ENCODE assay signal across 7 mouse cellular contexts in the genomic region with DNA sequence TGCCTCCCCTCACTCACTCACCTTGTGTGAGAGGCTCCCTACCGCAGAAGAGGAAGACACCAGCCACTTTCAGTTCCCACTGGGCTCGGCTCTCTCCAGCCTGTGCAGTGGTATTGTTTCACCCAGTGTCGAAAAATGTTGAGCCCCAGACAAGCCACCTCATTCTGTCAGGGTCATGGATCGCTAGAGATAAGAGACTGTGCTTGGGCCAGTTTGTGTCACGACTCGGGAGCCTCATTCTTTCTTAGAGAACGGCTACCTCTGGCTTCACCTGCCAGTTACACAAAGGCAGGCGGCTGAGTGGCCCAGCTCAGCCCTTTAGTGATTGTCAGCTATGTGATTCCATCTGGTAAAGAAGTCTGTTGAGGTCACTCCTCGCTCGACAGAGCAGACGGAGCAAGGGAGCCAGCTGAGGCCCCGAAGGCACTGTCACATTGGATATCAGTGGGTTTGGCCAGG. TPM values are rescaled to one million over a fixed set of nuclear protein-coding genes. Genes with fewer than 3 reads are reported as not detected.
DNase-seq lines count a peak whose midpoint lies in the region; ATAC-seq lines count a peak whose summit lies in the region.

No protein-coding gene starts in this region.

- WGBS in hindbrain, embryonic 11.5 days, result 43% methylated on average over 12 of the region's 12 CpGs
- WGBS in stomach, embryonic 16.5 days, result 52% methylated on average over 12 of the region's 12 CpGs

- ATAC-seq in hindbrain, embryonic 11.5 days (ENCODE audit: low FRiP score), result peak; percentile 51
- 0 out of 2 replicates have a peak, but pooled peaks have one; percentile 6 for ATAC-seq in megakaryocyte-erythroid progenitor cell, adult 5-6 weeks (replicated peaks; ENCODE audit: low FRiP score, low TSS enrichment, poor library complexity, severe bottlenecking)
- ATAC-seq in stomach, embryonic 16.5 days (ENCODE audit: insufficient read depth, low FRiP score), result no peak
- no peak for ATAC-seq in activated CD4-positive, CD25-positive, alpha-beta regulatory T cell, adult 4 months

- H3K9me3 ChIP-seq in hindbrain, embryonic 11.5 days (ENCODE audit: control insufficient read depth, low read length), result no peaks in the 10 kb centered on the region
- H3K9me3 ChIP-seq in stomach, embryonic 16.5 days (replicated peaks; ENCODE audit: control insufficient read depth, low read length), result no peaks in the 10 kb centered on the region

- DNase-seq in lung, postnatal 4 days, result peak; percentile 19 to 47
- no peak for DNase-seq in lung, postnatal 14 days
- no peak for DNase-seq in hindbrain, embryonic 11.5 days (ENCODE audit: low spot score)
- no peak for DNase-seq in kidney, postnatal 10 days

- peaks cover 2% of the 10 kb centered on the region for H3K4me1 ChIP-seq in hindbrain, embryonic 11.5 days (replicated peaks; ENCODE audit: control insufficient read depth, insufficient read depth, low read length)
- H3K4me1 ChIP-seq in stomach, embryonic 16.5 days (ENCODE audit: control insufficient read depth, insufficient read depth, low read length), result peaks cover 78% of the 10 kb centered on the region

- peak overlapping the region; percentile 23; the same call in 1 of the 2 replicates for H3K9ac ChIP-seq in hindbrain, embryonic 11.5 days (ENCODE audit: low read depth, low read length)
- H3K9ac ChIP-seq in stomach, embryonic 16.5 days (ENCODE audit: low read length), result no peak overlapping the region

- H3K4me2 ChIP-seq in hindbrain, embryonic 11.5 days (replicated peaks; ENCODE audit: low read depth, low read length), result 0 out of 2 replicates have a peak overlapping the region, but pooled peaks have one; percentile 7
- H3K4me2 ChIP-seq in stomach, embryonic 16.5 days (ENCODE audit: low read depth, low read length), result 0 out of 2 replicates have a peak overlapping the region, but pooled peaks have one; percentile 2

- no peak overlapping the region for H3K4me3 ChIP-seq in hindbrain, embryonic 11.5 days (ENCODE audit: low read depth, low read length)
- no peak overlapping the region for H3K4me3 ChIP-seq in stomach, embryonic 16.5 days (replicated peaks; ENCODE audit: low read length)

- peak overlapping the region; percentile 86 for H3K27ac ChIP-seq in hindbrain, embryonic 11.5 days (ENCODE audit: low read depth, low read length)
- H3K27ac ChIP-seq in stomach, embryonic 16.5 days (ENCODE audit: low read length), result peak overlapping the region; percentile 36; the same call in 1 of the 2 replicates

- no peaks in the 10 kb centered on the region for H3K36me3 ChIP-seq in hindbrain, embryonic 11.5 days (ENCODE audit: control insufficient read depth, insufficient read depth, low read length)
- peaks cover 3% of the 10 kb centered on the region; the same call in 1 of the 2 replicates for H3K36me3 ChIP-seq in stomach, embryonic 16.5 days (ENCODE audit: control insufficient read depth, insufficient read depth, low read length)

- no peaks in the 10 kb centered on the region for H3K27me3 ChIP-seq in hindbrain, embryonic 11.5 days (ENCODE audit: control insufficient read depth, insufficient read depth, low read length)
- H3K27me3 ChIP-seq in stomach, embryonic 16.5 days (ENCODE audit: control insufficient read depth, insufficient read depth, low read length), result no peaks in the 10 kb centered on the region

RNA-seq across cellular contexts. Expression of a gene that starts 17.0 kb away (rescaled TPM):
- 10.5 and 15.6 TPM in 2 replicates for polyA plus RNA-seq in hindbrain, embryonic 11.5 days (2014; fragmentation: Nextera tagmentation; extraction: Ambion mirVana)
- 8.3 and 13.4 TPM in 2 replicates for total RNA-seq in megakaryocyte-erythroid progenitor cell, adult 5-6 weeks (2014; fragmentation: Nextera tagmentation)
- 3.2 and 3.4 TPM in 2 replicates for total RNA-seq in megakaryocyte-erythroid progenitor cell, adult 5-6 weeks (2017)
- 19.7 and 23.7 TPM in 2 replicates for polyA plus RNA-seq in stomach, embryonic 16.5 days (2015; fragmentation: Nextera tagmentation; extraction: Ambion mirVana)
- polyA plus RNA-seq in activated CD4-positive, CD25-positive, alpha-beta regulatory T cell, adult 4 months (2017; shearing (Covaris generic)), result 10 to 100 TPM; 16.5 to 26.1 TPM

RNA-seq across cellular contexts. Expression of a gene that starts 28.9 kb away (rescaled TPM):
- 58.9 and 61.7 TPM in 2 replicates for polyA plus RNA-seq in hindbrain, embryonic 11.5 days (2014; fragmentation: Nextera tagmentation; extraction: Ambion mirVana)
- total RNA-seq in megakaryocyte-erythroid progenitor cell, adult 5-6 weeks (2014; fragmentation: Nextera tagmentation), result 65.7 and 67.1 TPM in 2 replicates
- 28.8 and 42.4 TPM in 2 replicates for total RNA-seq in megakaryocyte-erythroid progenitor cell, adult 5-6 weeks (2017)
- 141 and 167 TPM in 2 replicates for polyA plus RNA-seq in stomach, embryonic 16.5 days (2015; fragmentation: Nextera tagmentation; extraction: Ambion mirVana)
- 100 to 1,000 TPM; 120 to 148 TPM for polyA plus RNA-seq in activated CD4-positive, CD25-positive, alpha-beta regulatory T cell, adult 4 months (2017; shearing (Covaris generic))

RNA-seq across cellular contexts. Expression of a gene that starts 29.0 kb away (rescaled TPM):
- 5.0 and 5.6 TPM in 2 replicates for polyA plus RNA-seq in hindbrain, embryonic 11.5 days (2014; fragmentation: Nextera tagmentation; extraction: Ambion mirVana)
- total RNA-seq in megakaryocyte-erythroid progenitor cell, adult 5-6 weeks (2014; fragmentation: Nextera tagmentation), result 8.2 and 9.7 TPM in 2 replicates
- total RNA-seq in megakaryocyte-erythroid progenitor cell, adult 5-6 weeks (2017), result 2.7 and 4.7 TPM in 2 replicates
- polyA plus RNA-seq in stomach, embryonic 16.5 days (2015; fragmentation: Nextera tagmentation; extraction: Ambion mirVana), result 4.0 and 4.7 TPM in 2 replicates
- polyA plus RNA-seq in activated CD4-positive, CD25-positive, alpha-beta regulatory T cell, adult 4 months (2017; shearing (Covaris generic)), result 1 to 10 TPM; 5.5 to 9.4 TPM

RNA-seq across cellular contexts. Expression of a gene that starts 42.5 kb away (rescaled TPM):
- 1.1 and 1.4 TPM in 2 replicates for polyA plus RNA-seq in hindbrain, embryonic 11.5 days (2014; fragmentation: Nextera tagmentation; extraction: Ambion mirVana)
- total RNA-seq in megakaryocyte-erythroid progenitor cell, adult 5-6 weeks (2014; fragmentation: Nextera tagmentation), result not detected in 2 replicates
- total RNA-seq in megakaryocyte-erythroid progenitor cell, adult 5-6 weeks (2017), result 0.11 and 1.9 TPM in 2 replicates
- 0.56 and 1.1 TPM in 2 replicates for polyA plus RNA-seq in stomach, embryonic 16.5 days (2015; fragmentation: Nextera tagmentation; extraction: Ambion mirVana)
- polyA plus RNA-seq in activated CD4-positive, CD25-positive, alpha-beta regulatory T cell, adult 4 months (2017; shearing (Covaris generic)), result under 1 TPM in 1 of 2 experiments, not detected in 1; 0.62 TPM

RNA-seq across cellular contexts. Expression of a gene that starts 57.3 kb away (rescaled TPM):
- polyA plus RNA-seq in hindbrain, embryonic 11.5 days (2014; fragmentation: Nextera tagmentation; extraction: Ambion mirVana), result 49.5 and 51.6 TPM in 2 replicates
- 24.4 and 37.7 TPM in 2 replicates for total RNA-seq in megakaryocyte-erythroid progenitor cell, adult 5-6 weeks (2014; fragmentation: Nextera tagmentation)
- 18.8 and 25.7 TPM in 2 replicates for total RNA-seq in megakaryocyte-erythroid progenitor cell, adult 5-6 weeks (2017)
- polyA plus RNA-seq in stomach, embryonic 16.5 days (2015; fragmentation: Nextera tagmentation; extraction: Ambion mirVana), result 52.2 and 53.3 TPM in 2 replicates
- 10 to 100 TPM; 26.9 to 28.4 TPM for polyA plus RNA-seq in activated CD4-positive, CD25-positive, alpha-beta regulatory T cell, adult 4 months (2017; shearing (Covaris generic))

Comparison
In these comparisons a context has a peak if more than half of its experiments do, and no peak if none do; other contexts are left out.
1. DNase-seq: peak in lung, postnatal 4 days (2 of 2); none in lung, postnatal 14 days (single experiment), hindbrain, embryonic 11.5 days (single experiment) and kidney, postnatal 10 days (single experiment).
2. ATAC-seq: peak in hindbrain, embryonic 11.5 days (single experiment) and megakaryocyte-erythroid progenitor cell, adult 5-6 weeks (single experiment); none in stomach, embryonic 16.5 days (single experiment) and activated CD4-positive, CD25-positive, alpha-beta regulatory T cell, adult 4 months (single experiment).